Mouse (Mus musculus) monocyte, adult 2 months (primary cell): Measurements from ENCODE around the gene Rps6kb1.

Experiments
- DNase-seq, 2 experiments: peaks; one replicate each; pipeline ENCODE4 v3.0.0; 2022; ENCODE audit warnings: low spot score in 2 of 2, low read depth in 1 of 2

Rps6kb1 gene

GRCm38 (mm10) chr11:86544639-86545299 is at the start of gene Rps6kb1, which contains the start of gene Tubd1:
Gene Rps6kb1 (minus strand): TSS chr11:86544805.
Gene Tubd1 (plus strand): TSS chr11:86544991.
- DNase-seq, result peak; percentile 98

DNA sequence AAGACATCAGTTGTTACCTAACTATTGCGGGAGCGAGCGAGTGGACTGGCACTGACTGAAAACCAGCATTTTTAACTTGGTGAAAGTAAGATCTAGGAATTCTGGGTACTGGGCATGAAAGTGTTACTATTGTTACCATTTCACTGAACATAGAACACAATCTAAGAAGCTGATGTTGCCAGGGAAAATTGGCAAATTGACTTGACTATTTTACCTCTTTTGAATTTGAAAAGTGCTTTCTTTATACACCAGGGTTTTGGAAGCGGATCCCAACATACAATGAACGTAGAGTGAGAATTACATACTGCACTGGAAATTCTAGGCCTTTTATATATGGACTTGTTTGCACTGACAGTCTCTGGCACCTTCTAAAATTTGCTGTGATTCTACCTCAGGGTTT is 48.8 kb upstream of the Rps6kb1 start:
- DNase-seq, result no peak

DNA sequence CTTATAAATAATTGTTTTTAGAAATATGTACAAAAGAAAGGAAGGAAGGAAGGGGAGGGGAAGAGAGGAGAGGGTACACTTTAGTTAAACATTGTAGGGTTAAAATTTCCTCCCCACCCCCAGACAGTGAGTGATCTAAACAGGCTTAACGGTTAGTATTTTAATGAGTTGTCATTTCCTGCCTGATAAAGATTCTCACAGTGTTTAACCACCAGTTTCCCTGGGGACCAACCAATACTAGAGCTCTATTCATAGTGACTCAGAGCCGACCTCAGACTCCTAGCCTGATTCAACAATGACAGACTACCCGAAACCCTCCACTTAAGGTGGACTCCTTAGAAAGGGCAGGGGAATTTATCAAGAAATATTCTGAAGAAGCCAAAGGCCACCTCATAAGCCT is 48.4 kb upstream of the Rps6kb1 start:
- no peak for DNase-seq

- no peak for DNase-seq
These were observed 47.5 kb upstream of the Rps6kb1 start for GRCm38 (mm10) chr11:86591931-86592616.

GRCm38 (mm10) chr11:86591301-86591845 is 46.8 kb upstream of the Rps6kb1 start:
- DNase-seq, result no peak

- DNase-seq, result no peak
These were observed 46.0 kb upstream of the Rps6kb1 start for GRCm38 (mm10) chr11:86590579-86590978.

DNA sequence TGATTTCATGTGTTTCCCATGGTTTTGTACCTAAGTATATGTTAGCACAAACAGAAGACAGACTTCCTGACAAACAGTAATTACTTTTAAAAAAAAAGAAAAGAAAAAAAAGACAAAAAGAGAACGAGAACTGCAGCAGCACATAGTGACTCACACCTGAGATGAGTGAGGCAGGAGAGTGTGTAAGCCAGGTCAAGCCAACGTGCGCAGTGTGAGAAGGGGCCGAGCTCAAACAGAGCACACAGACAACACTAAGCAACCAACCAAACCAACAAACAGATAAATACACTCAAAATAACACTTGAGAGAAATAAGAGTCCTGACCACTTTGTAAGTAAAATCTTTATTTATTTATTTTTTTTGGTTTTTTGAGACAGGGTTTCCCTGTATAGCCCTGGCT is 45.5 kb upstream of the Rps6kb1 start:
- DNase-seq, result no peak

DNA sequence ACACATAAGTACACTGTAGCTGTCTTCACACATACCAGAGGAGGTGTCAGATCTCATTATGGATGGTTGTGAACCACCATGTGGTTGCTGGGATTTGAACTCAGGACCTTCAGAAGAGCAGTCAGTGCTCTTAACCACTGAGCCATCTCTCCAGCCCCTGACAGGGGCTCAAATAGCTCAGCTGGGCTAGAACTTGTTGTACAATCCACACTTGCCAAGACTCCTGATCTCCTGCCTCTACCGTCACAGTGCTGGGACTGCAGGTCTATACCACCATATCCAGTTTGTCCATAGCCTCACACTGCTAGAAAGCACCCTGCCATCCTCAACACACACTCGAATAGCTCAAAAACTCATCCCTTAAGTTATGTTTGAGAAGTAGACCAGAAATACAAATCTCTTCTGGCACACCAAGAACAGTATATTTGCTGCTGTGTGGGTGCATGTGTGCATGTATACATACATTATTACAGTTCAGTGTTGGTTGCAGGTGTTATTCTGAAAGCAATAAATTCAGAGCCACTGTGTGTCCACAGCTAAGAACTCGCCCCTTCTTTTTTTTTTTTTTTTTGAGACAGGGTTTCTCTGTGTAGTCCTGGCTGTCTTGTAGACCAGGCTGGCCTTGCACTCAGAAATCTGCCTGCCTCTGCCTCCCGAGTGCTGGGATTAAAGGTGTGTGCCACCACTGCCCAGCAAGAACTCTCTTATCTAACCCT is 44.1 kb upstream of the Rps6kb1 start:
- DNase-seq, result no peak

GRCm38 (mm10) chr11:86587830-86588229 is 43.2 kb upstream of the Rps6kb1 start:
- DNase-seq, result no peak

- peak; percentile 72 to 73 for DNase-seq
These were observed 42.5 kb upstream of the Rps6kb1 start for GRCm38 (mm10) chr11:86586868-86587792.

DNA sequence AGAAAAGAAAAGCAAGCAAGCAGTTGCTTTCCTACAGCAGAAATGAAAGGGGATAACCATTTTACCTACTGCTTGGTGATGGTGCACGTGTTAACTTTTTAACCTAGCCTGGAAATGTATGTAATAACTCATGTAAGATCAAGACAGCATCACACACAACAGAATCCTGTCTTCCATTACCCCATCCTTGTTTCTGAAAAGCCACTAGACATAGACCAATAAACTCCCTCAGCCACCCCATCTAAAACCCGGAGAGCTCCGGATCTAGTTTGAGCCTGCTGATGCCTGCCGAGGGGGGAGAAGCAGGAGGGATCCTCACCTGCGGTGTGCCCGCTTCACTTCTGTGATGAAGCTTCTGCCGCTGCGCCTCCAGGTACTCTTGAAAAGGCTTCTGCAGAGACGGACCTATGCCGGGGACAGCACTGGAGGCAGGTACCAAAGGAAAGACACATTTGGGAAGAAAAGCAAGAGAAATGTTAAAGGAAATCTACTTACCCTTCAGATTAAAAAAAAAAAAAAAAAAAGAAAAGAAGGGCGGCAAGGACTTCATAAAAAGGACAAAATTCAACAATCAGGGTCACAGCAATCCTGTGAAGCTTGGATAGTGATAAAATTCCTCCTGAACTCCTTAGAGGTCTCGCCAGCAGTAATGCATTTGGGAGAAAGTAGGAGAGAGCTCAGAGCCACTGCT is 41.7 kb upstream of the Rps6kb1 start:
- no peak for DNase-seq

DNA sequence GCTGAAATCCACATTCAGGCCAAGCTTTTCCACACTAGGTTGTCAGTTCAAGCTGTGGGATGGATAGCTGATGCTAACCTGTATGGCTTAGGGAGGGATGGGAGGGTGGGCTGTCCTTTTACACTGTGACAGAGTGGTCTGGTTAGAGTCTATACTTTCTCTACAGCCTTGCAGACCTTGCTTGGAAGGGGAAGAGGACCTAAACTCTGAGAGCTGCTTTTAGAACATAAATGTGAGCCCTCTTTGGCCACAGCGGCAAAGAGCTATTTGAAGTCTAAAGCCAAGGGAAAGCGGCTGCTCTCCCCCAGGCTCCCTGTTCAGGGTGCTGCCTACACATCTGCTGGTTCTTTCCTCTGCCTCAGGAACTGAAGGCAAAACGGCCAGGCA is 41.0 kb upstream of the Rps6kb1 start:
- DNase-seq, result no peak

DNA sequence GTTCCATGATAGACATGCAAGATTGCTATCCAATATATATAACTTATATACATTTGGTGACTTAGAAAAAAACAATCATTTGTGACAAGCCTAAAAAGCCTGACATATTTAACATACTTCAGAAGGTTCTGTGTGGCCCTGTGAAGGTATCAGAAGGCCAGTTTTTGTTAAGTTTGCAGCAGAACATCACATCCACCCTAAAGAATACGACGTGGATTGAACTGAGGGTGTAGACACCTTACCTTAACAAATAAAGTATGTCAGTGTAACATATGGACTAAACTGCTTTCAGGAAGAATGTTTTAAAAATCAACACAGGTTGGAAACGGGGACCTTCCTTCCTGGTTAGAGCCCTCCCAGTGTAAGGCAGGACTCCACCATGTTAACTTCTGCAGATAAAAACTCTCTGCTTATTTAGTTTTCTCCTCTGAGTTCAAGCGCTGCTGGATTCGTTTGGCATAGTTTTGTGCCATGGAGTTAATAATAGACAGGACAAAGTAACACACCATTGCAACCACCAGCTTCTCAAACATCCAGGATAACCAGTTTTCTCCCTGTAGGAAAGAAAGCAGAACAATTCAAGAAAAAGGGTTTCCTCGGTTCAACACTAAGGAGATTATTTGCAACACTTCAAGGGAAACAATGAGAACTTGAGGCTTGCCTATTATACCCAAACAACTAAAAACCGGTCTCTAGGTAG is 40.4 kb upstream of the Rps6kb1 start:
- DNase-seq, result no peak

DNA sequence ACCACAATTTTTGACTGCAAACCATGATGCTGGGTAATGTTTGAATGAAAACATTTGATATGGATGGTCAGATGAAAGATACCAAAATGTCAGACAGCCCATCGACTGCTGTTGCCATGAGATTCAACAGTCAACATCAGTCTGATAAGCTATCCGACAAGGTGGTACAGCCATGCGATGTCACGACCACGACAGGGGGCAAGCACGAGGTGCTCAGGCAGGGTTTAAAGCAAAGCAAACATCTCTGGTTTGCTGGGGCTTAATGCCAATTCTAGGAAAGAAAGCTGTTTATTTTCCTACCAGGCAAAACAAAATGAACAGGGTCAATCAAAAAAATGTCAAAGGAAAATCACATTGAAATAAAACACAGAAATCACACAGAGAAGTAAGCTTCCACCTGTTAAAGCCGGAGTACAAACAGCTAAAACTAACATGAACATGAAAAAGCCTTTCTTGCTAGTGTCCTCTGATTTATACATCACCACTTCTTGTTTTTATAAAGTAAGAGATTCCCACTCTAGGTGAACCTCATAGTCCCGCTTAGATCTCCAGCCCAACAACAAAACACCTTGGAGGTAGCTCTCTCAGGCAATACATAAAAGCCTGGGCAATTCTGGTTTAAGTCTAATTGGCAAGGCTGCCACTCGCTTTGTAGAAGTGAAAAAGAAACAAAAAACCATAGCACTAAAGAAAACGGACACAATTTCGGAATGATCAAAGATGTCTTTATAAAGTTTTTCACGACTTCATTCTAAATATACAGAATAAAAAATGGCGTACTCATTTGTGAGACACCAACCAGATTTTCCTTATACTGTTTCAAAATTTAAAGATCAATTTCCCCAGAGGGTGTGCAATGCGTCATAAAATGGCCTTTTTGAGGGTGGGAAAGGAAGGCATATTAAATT is 39.6 kb upstream of the Rps6kb1 start:
- DNase-seq, result no peak

DNA sequence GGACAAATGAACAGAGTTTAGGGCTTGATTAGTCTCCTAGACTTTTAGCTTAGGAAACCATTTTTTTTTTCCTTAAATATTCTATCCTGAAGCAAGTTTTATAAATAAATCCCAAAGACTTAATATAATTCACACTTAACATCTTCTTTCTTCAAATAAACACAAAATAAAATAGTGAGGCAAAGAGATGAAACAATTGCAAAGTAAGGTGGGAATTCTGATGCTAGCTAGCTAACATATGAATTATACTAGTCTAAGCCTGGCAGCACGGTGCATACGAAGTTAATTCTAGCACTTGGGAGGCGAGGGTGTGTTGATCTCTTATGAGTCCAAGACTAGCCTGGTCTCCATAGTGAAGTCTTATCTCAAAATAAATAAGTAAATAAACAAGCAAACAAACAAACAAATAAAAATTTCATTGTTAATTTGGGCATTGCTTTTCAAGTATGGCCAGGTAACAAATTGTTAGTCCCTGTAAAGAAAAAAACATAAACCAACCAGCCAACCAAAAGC is 38.8 kb upstream of the Rps6kb1 start:
- no peak for DNase-seq

- DNase-seq, result no peak
These were observed 38.1 kb upstream of the Rps6kb1 start for GRCm38 (mm10) chr11:86582543-86583260.

- DNase-seq, result no peak
These were observed 37.4 kb upstream of the Rps6kb1 start for GRCm38 (mm10) chr11:86581943-86582542.
